Mouse (Mus musculus) C2C12 (cell line): ENCODE data around the gene Tm2d3. TPM values are rescaled to one million over a fixed set of nuclear protein-coding genes. Genes with fewer than 3 reads are reported as not detected.

Source experiments
- H3K27me3 ChIP-seq: one replicate; pipeline ENCODE4 v1.6.1; 2011; ENCODE audit not compliant: control insufficient read depth, insufficient read depth, insufficient read length
- H3K36me3 ChIP-seq: one replicate; pipeline ENCODE4 v1.6.1; 2011; ENCODE audit not compliant: control insufficient read depth, insufficient read depth
- H3K4me3 ChIP-seq: one replicate; pipeline ENCODE4 v1.5.1; 2011; ENCODE audit warnings: mild to moderate bottlenecking, control low read depth; ENCODE audit not compliant: poor library complexity, insufficient read depth, severe bottlenecking
- H3K79me2 ChIP-seq: one replicate; pipeline ENCODE4 v1.6.1; 2011; ENCODE audit not compliant: control insufficient read depth, insufficient read depth
- H3K79me3 ChIP-seq: one replicate; pipeline ENCODE4 v1.6.1; 2011; ENCODE audit warnings: low read depth, control low read depth
- H3ac ChIP-seq: one replicate; pipeline ENCODE3; 2011; ENCODE audit warnings: low read depth; ENCODE audit not compliant: control insufficient read depth, insufficient read length
- CEBPB ChIP-seq: IDR thresholded peaks from one replicate; pipeline ENCODE4 v1.6.1; 2011; ENCODE audit warnings: low read depth, mild to moderate bottlenecking, control low read depth, moderate library complexity
- CTCF ChIP-seq: IDR thresholded peaks from one replicate; pipeline ENCODE4 v1.5.1; 2011; ENCODE audit not compliant: control insufficient read depth, insufficient read depth, insufficient read length
- FOSL1 ChIP-seq: IDR thresholded peaks from one replicate; pipeline ENCODE4 v1.8.0; 2011; ENCODE audit warnings: mild to moderate bottlenecking, low read length; ENCODE audit not compliant: poor library complexity, insufficient read depth, severe bottlenecking
- MAX ChIP-seq: IDR thresholded peaks from one replicate; pipeline ENCODE4 v1.6.1; 2011; ENCODE audit warnings: mild to moderate bottlenecking, control low read depth
- MYOD1 ChIP-seq: IDR thresholded peaks from one replicate; pipeline ENCODE4 v1.6.1; 2011; ENCODE audit warnings: low read depth; ENCODE audit not compliant: control insufficient read depth, insufficient read length
- MYOG ChIP-seq: IDR thresholded peaks from one replicate; pipeline ENCODE4 v1.6.1; 2011; ENCODE audit not compliant: control insufficient read depth, insufficient read length; ENCODE audit errors: extremely low read depth
- USF1 ChIP-seq: IDR thresholded peaks from one replicate; pipeline ENCODE4 v1.6.1; 2011; ENCODE audit warnings: low read depth, mild to moderate bottlenecking, control low read depth, moderate library complexity
- polyA plus RNA-seq: library from polyadenylated mRNA; unstranded; fragments of >200 nt; fragmentation: generic; extraction: Trizol; gene quantifications from one replicate; pipeline ENCODE4 v1.2.1, GENCODE M21; 2012; ENCODE audit warnings: missing spikeins

Tm2d3 gene
- polyA plus RNA-seq, 1 experiment: 32.8 TPM

- Histone ChIP-seq H3K79me2 (no peaks in the 10 kb centered on the region), H3K27me3 (no peaks in the 10 kb centered on the region), H3K79me3 (no peaks in the 10 kb centered on the region), H3K36me3 (no peaks in the 10 kb centered on the region), H3ac (no peak overlapping the region), H3K4me3 (no peak overlapping the region)
- TF ChIP-seq CEBPB (no peak), MYOG (no peak), USF1 (no peak), MYOD1 (no peak), MAX (no peak), CTCF (no peak), FOSL1 (no peak)
Observed at GRCm38 (mm10) chr7:65678050-65678449, 12.9 kb upstream of the Tm2d3 start.

GRCm38 (mm10) chr7:65678900-65679595 lies 11.9 kb upstream of the Tm2d3 start:
- Histone ChIP-seq H3K4me3 (no peak overlapping the region), H3K27me3 (no peaks in the 10 kb centered on the region), H3K36me3 (no peaks in the 10 kb centered on the region), H3K79me2 (no peaks in the 10 kb centered on the region), H3K79me3 (no peaks in the 10 kb centered on the region), H3ac (no peak overlapping the region)
- no peak for TF ChIP-seq CTCF
- TF ChIP-seq MAX: no peak
- TF ChIP-seq FOSL1: no peak

GRCm38 (mm10) chr7:65681166-65681565 lies 9.8 kb upstream of the Tm2d3 start:
- H3K4me3 ChIP-seq: no peak overlapping the region
- no peak overlapping the region for H3ac ChIP-seq
- no peaks in the 10 kb centered on the region for H3K27me3 ChIP-seq
- no peaks in the 10 kb centered on the region for H3K79me3 ChIP-seq
- TF ChIP-seq FOSL1: no peak
- TF ChIP-seq MYOG: no peak
- no peak for TF ChIP-seq CTCF
- TF ChIP-seq CEBPB: no peak
- no peak for TF ChIP-seq USF1
- TF ChIP-seq MYOD1: no peak
- no peak for TF ChIP-seq MAX
- H3K79me2 ChIP-seq: no peaks in the 10 kb centered on the region
- no peaks in the 10 kb centered on the region for H3K36me3 ChIP-seq

- Histone ChIP-seq H3K36me3 (no peaks in the 10 kb centered on the region), H3K27me3 (no peaks in the 10 kb centered on the region), H3ac (no peak overlapping the region), H3K4me3 (no peak overlapping the region), H3K79me2 (no peaks in the 10 kb centered on the region), H3K79me3 (no peaks in the 10 kb centered on the region)
- no peak for TF ChIP-seq MYOD1
- no peak for TF ChIP-seq MAX
- TF ChIP-seq FOSL1: no peak
- TF ChIP-seq CTCF: no peak
- no peak for TF ChIP-seq MYOG
- TF ChIP-seq CEBPB: no peak
Observed at GRCm38 (mm10) chr7:65684256-65684835, 6.6 kb upstream of the Tm2d3 start.

GRCm38 (mm10) chr7:65686664-65687063 lies 4.3 kb upstream of the Tm2d3 start:
- Histone ChIP-seq H3K4me3 (no peak overlapping the region), H3K79me3 (no peaks in the 10 kb centered on the region), H3K27me3 (no peaks in the 10 kb centered on the region), H3K79me2 (no peaks in the 10 kb centered on the region), H3ac (no peak overlapping the region), H3K36me3 (no peaks in the 10 kb centered on the region)
- no peak for TF ChIP-seq MYOG
- TF ChIP-seq MYOD1: no peak
- TF ChIP-seq CEBPB: no peak
- no peak for TF ChIP-seq USF1
- TF ChIP-seq MAX: no peak
- no peak for TF ChIP-seq FOSL1
- no peak for TF ChIP-seq CTCF

- TF ChIP-seq MYOG (no peak), FOSL1 (no peak), MAX (no peak), MYOD1 (no peak), USF1 (no peak), CTCF (no peak), CEBPB (no peak)
- H3K4me3 ChIP-seq: no peak overlapping the region
- H3K79me3 ChIP-seq: peaks cover 5% of the 10 kb centered on the region
- peaks cover 11% of the 10 kb centered on the region for H3K79me2 ChIP-seq
- H3ac ChIP-seq: no peak overlapping the region
- H3K27me3 ChIP-seq: no peaks in the 10 kb centered on the region
- H3K36me3 ChIP-seq: no peaks in the 10 kb centered on the region
Observed at GRCm38 (mm10) chr7:65691929-65692605, 1.1 kb downstream of the Tm2d3 start.
